Mouse (Mus musculus) testis, adult 10 weeks (tissue): Measurements from ENCODE around the gene Ccdc59. TPM values are rescaled to one million over a fixed set of nuclear protein-coding genes. Genes with fewer than 3 reads are reported as not detected.

Experiments used
- polyA plus RNA-seq: library from polyadenylated mRNA; stranded (reverse); fragments of 350-450 nt; fragmentation: Illumina TruSeq; extraction: RNeasy Lipid Tissue Mini Kit (QIAGEN cat#74804); gene quantifications from one replicate; pipeline ENCODE4 v1.2.3, GENCODE M21; 2014; ENCODE audit warnings: low read depth, low replicate concordance

Gene Ccdc59
- polyA plus RNA-seq = 17.0 TPM

GRCm38 (mm10) chr10:105840928-105841888 lies at the start of gene Ccdc59, which contains the start of gene Mettl25:
Gene Ccdc59, plus strand, starts transcription at chr10:105841067.
Gene Mettl25, minus strand, starts transcription at chr10:105841380.

Other genes with a start within 250 kb of the Ccdc59 start
- 14.2 TPM for gene Mettl25, start 313 bp downstream of the Ccdc59 start, polyA plus RNA-seq